Mouse (Mus musculus) natural killer cell, adult 2 months (primary cell): ENCODE data around the gene Zfp189.
"Not testable (repeated sequence)": the region's sequence is repeated elsewhere in the genome, so short reads cannot be mapped to it uniquely, and the experiment has no call there.

Experiments
- DNase-seq, 2 experiments: peaks; one replicate each; pipeline ENCODE4 v3.0.0; 2022; ENCODE audit warnings: low spot score in 2 of 2

Gene Zfp189

GRCm38 (mm10) chr4:49520572-49521340, at the start of gene Zfp189, which contains the start of gene Mrpl50:
TSS of gene Zfp189 (plus strand) at chr4:49521176.
TSS of gene Mrpl50 (minus strand) at chr4:49521093.
- peak; percentile 89 to 90 for DNase-seq

- DNase-seq = no peak
Measured at GRCm38 (mm10) chr4:49473435-49474100, 47.4 kb upstream of the Zfp189 start, which contains the start of gene Acnat1. TSS of gene Acnat1 (minus strand) at chr4:49473912.

GRCm38 (mm10) chr4:49474583-49474982, 46.4 kb upstream of the Zfp189 start:
- DNase-seq = no peak

- no peak for DNase-seq
Measured at GRCm38 (mm10) chr4:49478118-49478877, 42.7 kb upstream of the Zfp189 start.

GRCm38 (mm10) chr4:49479035-49479434, 41.9 kb upstream of the Zfp189 start:
- DNase-seq = not testable (repeated sequence)

- no peak for DNase-seq
Measured at GRCm38 (mm10) chr4:49480104-49480760, 40.7 kb upstream of the Zfp189 start.

- DNase-seq = no peak
Measured at GRCm38 (mm10) chr4:49480896-49481295, 40.1 kb upstream of the Zfp189 start.

GRCm38 (mm10) chr4:49485442-49485841, 35.5 kb upstream of the Zfp189 start:
- DNase-seq = no peak

GRCm38 (mm10) chr4:49485934-49486650, 34.9 kb upstream of the Zfp189 start:
- DNase-seq = not testable (repeated sequence)

- no peak for DNase-seq
Measured at GRCm38 (mm10) chr4:49503563-49503962, 17.4 kb upstream of the Zfp189 start.

GRCm38 (mm10) chr4:49506386-49506785, 14.6 kb upstream of the Zfp189 start, which contains the start of gene Baat:
TSS of gene Baat (minus strand) at chr4:49506557.
- no peak for DNase-seq

GRCm38 (mm10) chr4:49509183-49509582, 11.8 kb upstream of the Zfp189 start:
- DNase-seq = no peak

- DNase-seq = not testable (repeated sequence)
Measured at GRCm38 (mm10) chr4:49510236-49510835, 10.6 kb upstream of the Zfp189 start.

GRCm38 (mm10) chr4:49512636-49513035, 8.3 kb upstream of the Zfp189 start:
- no peak for DNase-seq

GRCm38 (mm10) chr4:49514441-49514840, 6.5 kb upstream of the Zfp189 start:
- no peak for DNase-seq

- no peak for DNase-seq
Measured at GRCm38 (mm10) chr4:49519476-49519875, 1.5 kb upstream of the Zfp189 start.

GRCm38 (mm10) chr4:49521346-49521745, 370 bp downstream of the Zfp189 start:
- no peak for DNase-seq

- DNase-seq = no peak
Measured at GRCm38 (mm10) chr4:49522576-49522975, 1.6 kb downstream of the Zfp189 start.

GRCm38 (mm10) chr4:49535036-49535435, 14.1 kb downstream of the Zfp189 start:
- DNase-seq = no peak

- no peak for DNase-seq
Measured at GRCm38 (mm10) chr4:49535675-49536294, 14.8 kb downstream of the Zfp189 start.
